Mouse (Mus musculus) forebrain, embryonic 14.5 days (tissue): ENCODE data around the gene Ikzf1. TPM values are rescaled to one million over a fixed set of nuclear protein-coding genes. Genes with fewer than 3 reads are reported as not detected.

Source experiments
- ATAC-seq: fragments of 200-750 bp; cut with Nextera tagmentation; 2 replicates; pipeline ENCODE4 v1.8.0; 2017; ENCODE audit warnings: mild to moderate bottlenecking, moderate library complexity
- DNase-seq: peaks from one replicate; pipeline ENCODE4 v3.0.0-alpha.2; 2015; ENCODE audit warnings: low spot score
- H3K27ac ChIP-seq: fragments of 300-500 bp; sonication (generic); 2 replicates; pipeline ENCODE4 v1.5.1; 2014; ENCODE audit warnings: low read depth, mild to moderate bottlenecking, control low read depth, low read length, moderate library complexity
- H3K27me3 ChIP-seq: fragments of 300-500 bp; sonication (generic); replicated peaks from 2 replicates; pipeline ENCODE4 v1.6.1; 2014; ENCODE audit warnings: low read length, control low read depth, mixed read lengths; ENCODE audit not compliant: control insufficient read depth, insufficient read depth
- H3K36me3 ChIP-seq: fragments of 300-500 bp; sonication (generic); 2 replicates; pipeline ENCODE4 v1.6.1; 2014; ENCODE audit warnings: low read length, control low read depth; ENCODE audit not compliant: control insufficient read depth, insufficient read depth
- H3K4me1 ChIP-seq: fragments of 300-500 bp; sonication (generic); 2 replicates; pipeline ENCODE4 v1.6.1; 2014; ENCODE audit warnings: antibody characterized with exemption, low read length, control low read depth; ENCODE audit not compliant: control insufficient read depth, insufficient read depth
- H3K4me2 ChIP-seq: fragments of 300-500 bp; sonication (generic); 2 replicates; pipeline ENCODE4 v1.6.1; 2014; ENCODE audit warnings: mild to moderate bottlenecking, control low read depth, low read length
- H3K4me3 ChIP-seq: fragments of 300-500 bp; sonication (generic); 2 replicates; pipeline ENCODE4 v1.5.1; 2014; ENCODE audit warnings: low read depth, low read length, control low read depth
- H3K9ac ChIP-seq: fragments of 300-500 bp; sonication (generic); 2 replicates; pipeline ENCODE4 v1.6.1; 2014; ENCODE audit warnings: mild to moderate bottlenecking, low read length, control low read depth, moderate library complexity
- H3K9me3 ChIP-seq: fragments of 300-500 bp; sonication (generic); replicated peaks from 2 replicates; pipeline ENCODE4 v1.6.1; 2016; ENCODE audit warnings: low read length, control low read depth, mixed read lengths; ENCODE audit not compliant: control insufficient read depth
- WGBS: fragments of 180-500 bp; shearing (Covaris S2); extraction: QIAGEN DNeasy Blood & Tissue Kit; methylation state at CpG from one replicate; pipeline ENCODE4 v1.1.7; 2014; 5-methylcytosine and 5-hydroxymethylcytosine counted together
- polyA plus RNA-seq: library from polyadenylated mRNA; unstranded; fragments of >200 nt; fragmentation: Nextera tagmentation; extraction: Ambion mirVana; gene quantifications from 2 replicates; pipeline ENCODE4 v1.2.1, GENCODE M21; 2014

Gene Ikzf1
- polyA plus RNA-seq, 1 experiment from 2014 or later = 1.9 TPM

GRCm38 (mm10) chr11:11686569-11687051, 1.8 kb downstream of the Ikzf1 start:
- WGBS = 10% methylated on average over 16 of the region's 16 CpGs
- Histone ChIP-seq H3K4me1 (0 out of 2 replicates have a peak, but pooled peaks cover 4% of the 10 kb centered on the region), H3K36me3 (no peaks in the 10 kb centered on the region), H3K9me3 (no peaks in the 10 kb centered on the region), H3K4me2 (peak overlapping the region; percentile 98), H3K4me3 (peak overlapping the region; percentile 60), H3K27me3 (peaks cover 28% of the 10 kb centered on the region), H3K27ac (no peak overlapping the region), H3K9ac (peak overlapping the region; percentile 54; the same call in 1 of the 2 replicates)
- ATAC-seq (no peak), DNase-seq (peak; percentile 30)

- ATAC-seq = no peak
- Histone ChIP-seq H3K9ac (no peak overlapping the region), H3K9me3 (no peaks in the 10 kb centered on the region), H3K4me1 (0 out of 2 replicates have a peak, but pooled peaks cover 4% of the 10 kb centered on the region), H3K27ac (no peak overlapping the region), H3K4me2 (no peak overlapping the region), H3K36me3 (no peaks in the 10 kb centered on the region), H3K27me3 (peaks cover 28% of the 10 kb centered on the region), H3K4me3 (no peak overlapping the region)
- no peak for DNase-seq
- 94% methylated on average over 8 of the region's 8 CpGs for WGBS
These were observed 2.9 kb downstream of the Ikzf1 start for GRCm38 (mm10) chr11:11687551-11688185.

DNA sequence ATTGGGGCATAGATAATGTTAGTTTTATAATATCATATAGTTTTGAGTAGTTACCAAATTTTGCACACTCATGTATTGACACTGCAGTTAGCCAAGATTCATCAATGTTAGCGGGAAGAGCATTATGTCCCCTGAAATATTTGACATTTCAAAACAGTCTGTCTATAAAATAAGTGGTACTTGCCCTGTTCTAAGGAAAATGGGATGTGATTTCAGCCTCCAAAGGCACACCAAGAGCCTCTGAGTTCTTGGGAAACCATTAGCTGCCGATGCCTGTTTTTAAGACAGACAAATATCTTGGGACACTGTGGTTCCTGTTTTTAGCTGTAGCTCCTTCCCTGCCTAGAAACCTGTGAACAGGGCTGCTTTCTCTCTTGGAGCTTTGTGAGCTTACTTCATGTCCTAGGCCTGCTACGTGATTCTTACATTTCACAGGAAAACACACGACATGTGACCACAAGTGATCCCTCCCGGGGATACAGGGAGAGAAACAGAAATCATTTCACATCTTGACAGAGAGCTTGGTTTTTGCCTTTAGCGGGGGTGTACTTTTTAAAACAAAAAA, 4.0 kb downstream of the Ikzf1 start:
- Histone ChIP-seq H3K27me3 (peaks cover 28% of the 10 kb centered on the region), H3K9ac (no peak overlapping the region), H3K4me2 (no peak overlapping the region), H3K4me1 (0 out of 2 replicates have a peak, but pooled peaks cover 4% of the 10 kb centered on the region), H3K9me3 (no peaks in the 10 kb centered on the region), H3K4me3 (no peak overlapping the region), H3K27ac (no peak overlapping the region), H3K36me3 (no peaks in the 10 kb centered on the region)
- 90% methylated on average over 6 of the region's 6 CpGs for WGBS
- ATAC-seq (no peak), DNase-seq (no peak)

DNA sequence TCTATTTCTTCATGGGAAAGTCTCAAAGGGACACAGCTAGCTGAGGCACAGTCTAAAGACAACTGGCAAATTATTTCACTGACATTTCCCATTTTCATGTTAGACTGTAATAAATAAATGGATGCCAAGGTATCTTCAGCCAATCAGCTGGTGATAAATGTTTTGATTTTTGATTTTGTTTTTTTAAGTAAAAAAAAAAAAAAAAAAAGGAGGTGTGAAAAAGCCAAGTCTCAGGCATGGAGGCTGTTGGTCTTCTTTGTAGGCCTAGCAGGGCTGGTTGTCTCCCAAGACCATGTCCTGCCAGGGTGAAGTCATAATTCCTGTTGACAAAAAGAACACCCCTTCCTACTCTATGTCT, 4.9 kb downstream of the Ikzf1 start:
- H3K4me2 ChIP-seq = no peak overlapping the region
- no peaks in the 10 kb centered on the region for H3K36me3 ChIP-seq
- no peak overlapping the region for H3K4me3 ChIP-seq
- no peak overlapping the region for H3K9ac ChIP-seq
- DNase-seq = no peak
- 0 out of 2 replicates have a peak, but pooled peaks cover 4% of the 10 kb centered on the region for H3K4me1 ChIP-seq
- H3K9me3 ChIP-seq = no peaks in the 10 kb centered on the region
- ATAC-seq = no peak
- no peak overlapping the region for H3K27ac ChIP-seq
- H3K27me3 ChIP-seq = peaks cover 21% of the 10 kb centered on the region

GRCm38 (mm10) chr11:11690059-11690844, 5.4 kb downstream of the Ikzf1 start:
- no peak for DNase-seq
- H3K9me3 ChIP-seq = no peaks in the 10 kb centered on the region
- WGBS = 56% methylated on average over 11 of the region's 11 CpGs
- no peak overlapping the region for H3K9ac ChIP-seq
- H3K27me3 ChIP-seq = peaks cover 15% of the 10 kb centered on the region
- no peak for ATAC-seq
- H3K4me1 ChIP-seq = 0 out of 2 replicates have a peak, but pooled peaks cover 4% of the 10 kb centered on the region
- no peaks in the 10 kb centered on the region for H3K36me3 ChIP-seq
- H3K4me2 ChIP-seq = no peak overlapping the region
- no peak overlapping the region for H3K4me3 ChIP-seq
- no peak overlapping the region for H3K27ac ChIP-seq

GRCm38 (mm10) chr11:11690845-11691196, 6.0 kb downstream of the Ikzf1 start:
- peaks cover 12% of the 10 kb centered on the region for H3K27me3 ChIP-seq
- no peaks in the 10 kb centered on the region for H3K9me3 ChIP-seq
- no peaks in the 10 kb centered on the region for H3K36me3 ChIP-seq
- DNase-seq (no peak), ATAC-seq (no peak)
- no peak overlapping the region for H3K4me2 ChIP-seq
- H3K9ac ChIP-seq = no peak overlapping the region
- 87% methylated on average over 8 of the region's 8 CpGs for WGBS
- no peak overlapping the region for H3K27ac ChIP-seq
- 0 out of 2 replicates have a peak, but pooled peaks cover 4% of the 10 kb centered on the region for H3K4me1 ChIP-seq
- H3K4me3 ChIP-seq = no peak overlapping the region

DNA sequence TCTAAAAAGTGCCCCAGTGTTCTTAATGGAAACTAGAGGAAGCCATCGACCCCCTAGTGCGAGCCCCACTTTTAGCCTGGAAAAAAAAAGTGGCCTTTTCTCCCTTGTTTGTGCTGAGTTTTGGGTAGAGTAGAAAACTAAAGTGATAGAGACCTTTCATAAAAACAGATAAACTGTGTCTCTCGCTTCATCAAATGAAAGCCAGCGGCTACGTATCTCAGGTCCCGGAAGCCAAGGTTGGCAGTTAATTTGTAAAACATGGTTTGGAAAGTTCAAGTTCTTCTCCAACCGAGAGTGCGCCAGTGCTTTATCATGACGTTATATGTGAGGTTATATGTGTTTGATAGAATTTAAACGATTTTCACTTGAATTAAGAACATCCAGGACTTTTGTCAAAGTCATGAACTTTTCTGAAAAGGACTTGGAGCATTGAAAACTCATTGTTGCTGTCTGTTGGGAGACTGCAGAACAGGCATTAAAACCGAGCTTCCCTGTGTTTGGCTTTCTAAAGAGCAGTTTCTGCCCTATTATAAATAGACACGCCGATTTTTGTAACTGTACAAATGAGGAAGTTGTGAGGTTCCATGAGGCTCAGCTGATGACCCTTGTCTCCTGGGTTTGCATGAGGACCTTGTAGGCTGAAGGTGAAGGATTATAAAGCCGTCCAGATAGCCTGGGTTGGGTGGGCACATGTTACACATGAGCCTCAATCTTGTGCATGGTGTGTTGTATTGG, 6.7 kb downstream of the Ikzf1 start:
- H3K4me1 ChIP-seq = 0 out of 2 replicates have a peak, but pooled peaks cover 2% of the 10 kb centered on the region
- H3K4me3 ChIP-seq = no peak overlapping the region
- no peak overlapping the region for H3K4me2 ChIP-seq
- H3K9ac ChIP-seq = no peak overlapping the region
- H3K9me3 ChIP-seq = no peaks in the 10 kb centered on the region
- 93% methylated on average over 14 of the region's 14 CpGs for WGBS
- ATAC-seq (no peak), DNase-seq (no peak)
- no peaks in the 10 kb centered on the region for H3K36me3 ChIP-seq
- no peak overlapping the region for H3K27ac ChIP-seq
- H3K27me3 ChIP-seq = peaks cover 6% of the 10 kb centered on the region

DNA sequence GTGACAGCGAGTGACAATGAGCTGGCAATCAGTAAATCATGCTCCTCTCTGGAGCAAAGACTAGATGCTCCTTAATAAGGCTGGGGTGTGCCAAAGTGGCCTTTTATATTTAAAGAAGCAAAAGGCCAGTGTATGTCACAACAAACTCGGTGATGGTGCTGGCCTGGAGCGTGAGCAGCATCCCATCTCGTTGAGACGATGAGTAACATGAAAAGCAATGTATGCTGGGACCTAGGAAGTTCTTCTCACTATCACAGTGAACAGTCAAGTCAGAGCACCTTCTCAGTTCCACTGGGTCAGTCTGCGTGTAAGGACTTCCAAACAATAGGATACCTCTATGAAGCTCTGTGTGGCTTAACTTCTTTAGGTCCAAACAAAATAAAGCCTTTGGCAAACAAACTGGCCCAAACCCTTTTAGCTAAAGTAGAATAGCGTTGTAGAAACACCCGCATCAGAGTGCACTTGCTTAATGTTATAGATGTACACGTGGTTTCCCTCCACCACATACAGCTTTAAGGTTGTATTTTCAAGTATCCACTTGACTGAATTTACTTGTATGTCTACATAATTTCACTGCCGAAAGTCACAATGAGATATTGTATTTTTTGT, 7.9 kb downstream of the Ikzf1 start:
- no peaks in the 10 kb centered on the region for H3K36me3 ChIP-seq
- H3K27me3 ChIP-seq = peaks cover 4% of the 10 kb centered on the region
- no peaks in the 10 kb centered on the region for H3K9me3 ChIP-seq
- H3K4me2 ChIP-seq = no peak overlapping the region
- no peak overlapping the region for H3K4me3 ChIP-seq
- H3K4me1 ChIP-seq = no peaks in the 10 kb centered on the region
- H3K9ac ChIP-seq = no peak overlapping the region
- H3K27ac ChIP-seq = no peak overlapping the region
- ATAC-seq (no peak), DNase-seq (no peak)
- WGBS = 88% methylated on average over 10 of the region's 10 CpGs
